Mouse (Mus musculus) bone marrow macrophage, adult 2 months (primary cell): ENCODE data around the gene Bcr. TPM values are rescaled to one million over a fixed set of nuclear protein-coding genes. Genes with fewer than 3 reads are reported as not detected.
A peak's percentile ranks its signal among the peaks of the same experiment; 100 is the strongest.

Source experiments
- H3K27ac ChIP-seq: 2 replicates; pipeline ENCODE4 v1.5.1; 2012; ENCODE audit warnings: low read depth, low read length; ENCODE audit not compliant: insufficient read depth
- H3K4me1 ChIP-seq: 2 replicates; pipeline ENCODE4 v1.6.1; 2012; ENCODE audit warnings: low read length; ENCODE audit not compliant: control insufficient read depth, insufficient read depth
- H3K4me3 ChIP-seq: 2 replicates; pipeline ENCODE4 v1.5.1; 2012; ENCODE audit warnings: mild to moderate bottlenecking, low read length, moderate library complexity; ENCODE audit not compliant: insufficient read depth
- CTCF ChIP-seq: IDR thresholded peaks from 2 replicates; pipeline ENCODE4 v1.5.1; 2012; ENCODE audit warnings: low read depth, mild to moderate bottlenecking, low read length, moderate library complexity
- POLR2A ChIP-seq: IDR thresholded peaks from 2 replicates; pipeline ENCODE4 v1.6.1; 2012; ENCODE audit warnings: mild to moderate bottlenecking, low read depth, low read length, borderline replicate concordance
- polyA plus RNA-seq: library from polyadenylated mRNA; stranded (reverse); fragments of >200 nt; gene quantifications from 2 replicates; pipeline ENCODE4 v1.2.4, GENCODE M21; 2012; ENCODE audit not compliant: missing spikeins, insufficient read depth, insufficient read length

Gene Bcr
- polyA plus RNA-seq, 1 experiment, result 2.1 TPM

- no peak for TF ChIP-seq POLR2A
- TF ChIP-seq CTCF, result no peak
- Histone ChIP-seq H3K27ac (no peak overlapping the region), H3K4me3 (no peak overlapping the region), H3K4me1 (peaks cover 14% of the 10 kb centered on the region)
Observed at GRCm38 (mm10) chr10:75150361-75150760, 90.0 kb downstream of the Bcr start.

DNA sequence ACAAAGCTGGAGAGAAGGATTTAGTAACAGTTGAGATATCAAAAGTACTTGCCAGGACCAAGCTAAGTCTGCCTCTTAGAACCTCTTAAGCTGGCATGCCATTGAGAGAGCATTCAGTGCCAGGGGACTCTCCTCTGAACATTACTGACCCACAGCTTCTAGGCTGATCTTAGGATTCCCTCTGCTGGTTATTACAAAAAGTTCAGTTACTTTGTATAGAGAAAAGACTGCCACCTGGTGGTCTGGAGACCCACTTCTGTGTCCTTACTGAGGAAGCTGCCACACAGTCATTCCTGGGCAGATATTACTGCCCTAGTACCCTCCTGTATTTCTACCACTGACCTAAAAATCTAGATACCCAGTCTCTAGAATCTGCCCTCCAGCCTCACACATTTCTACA is 90.9 kb downstream of the Bcr start:
- TF ChIP-seq CTCF (peak; percentile 37; the same call in 1 of the 2 replicates), POLR2A (no peak)
- peaks cover 7% of the 10 kb centered on the region for H3K4me1 ChIP-seq
- no peak overlapping the region for H3K27ac ChIP-seq
- H3K4me3 ChIP-seq, result no peak overlapping the region

- Histone ChIP-seq H3K27ac (no peak overlapping the region), H3K4me1 (no peaks in the 10 kb centered on the region), H3K4me3 (no peak overlapping the region)
- TF ChIP-seq POLR2A (no peak), CTCF (no peak)
Observed at GRCm38 (mm10) chr10:75156835-75157234, 96.4 kb downstream of the Bcr start.

DNA sequence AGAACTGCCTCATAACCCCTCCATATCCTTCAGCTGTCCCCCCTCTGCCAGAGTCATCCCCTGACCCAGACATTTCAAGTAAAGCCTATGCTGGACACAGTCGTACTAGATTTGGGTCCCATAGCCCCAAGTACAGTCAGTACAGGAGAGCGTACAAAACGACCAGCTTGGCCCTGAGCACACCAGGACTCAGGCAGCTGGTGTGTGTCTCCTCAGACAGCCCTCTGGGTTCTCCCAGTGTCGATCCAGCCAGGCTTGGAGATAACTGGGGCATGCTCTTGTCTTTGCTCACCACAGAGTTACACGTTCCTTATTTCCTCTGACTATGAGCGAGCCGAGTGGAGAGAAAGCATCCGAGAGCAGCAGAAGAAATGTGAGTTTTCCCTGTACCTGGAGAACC is 97.3 kb downstream of the Bcr start:
- no peak overlapping the region for H3K4me3 ChIP-seq
- no peak overlapping the region for H3K27ac ChIP-seq
- no peaks in the 10 kb centered on the region for H3K4me1 ChIP-seq
- TF ChIP-seq CTCF, result no peak
- no peak for TF ChIP-seq POLR2A

DNA sequence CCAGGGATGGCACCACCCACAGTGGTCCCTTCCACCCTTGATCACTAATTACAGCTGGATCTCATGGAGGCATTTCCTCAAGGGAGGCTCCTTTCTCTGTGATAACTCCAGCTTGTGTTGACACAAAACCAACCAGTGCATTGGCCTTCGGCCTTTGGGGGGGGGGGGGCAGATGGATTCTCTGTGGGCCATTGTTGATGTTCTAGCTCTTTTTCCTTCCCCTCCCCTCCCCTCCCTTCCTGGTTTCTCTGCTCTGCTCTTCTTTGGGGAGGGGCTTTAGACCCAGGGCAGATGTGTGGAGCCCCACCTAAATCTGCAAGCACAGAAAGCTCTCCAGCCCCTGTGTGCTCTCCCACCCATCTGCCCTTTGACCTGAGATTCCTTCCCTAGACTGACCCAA is 98.0 kb downstream of the Bcr start:
- TF ChIP-seq CTCF (no peak), POLR2A (no peak)
- H3K4me3 ChIP-seq, result no peak overlapping the region
- no peaks in the 10 kb centered on the region for H3K4me1 ChIP-seq
- no peak overlapping the region for H3K27ac ChIP-seq

GRCm38 (mm10) chr10:75160171-75160900 is 99.9 kb downstream of the Bcr start:
- H3K4me3 ChIP-seq, result no peak overlapping the region
- peaks cover under 1% of the 10 kb centered on the region; the same call in 1 of the 2 replicates for H3K4me1 ChIP-seq
- H3K27ac ChIP-seq, result no peak overlapping the region
- TF ChIP-seq POLR2A (no peak), CTCF (no peak)

DNA sequence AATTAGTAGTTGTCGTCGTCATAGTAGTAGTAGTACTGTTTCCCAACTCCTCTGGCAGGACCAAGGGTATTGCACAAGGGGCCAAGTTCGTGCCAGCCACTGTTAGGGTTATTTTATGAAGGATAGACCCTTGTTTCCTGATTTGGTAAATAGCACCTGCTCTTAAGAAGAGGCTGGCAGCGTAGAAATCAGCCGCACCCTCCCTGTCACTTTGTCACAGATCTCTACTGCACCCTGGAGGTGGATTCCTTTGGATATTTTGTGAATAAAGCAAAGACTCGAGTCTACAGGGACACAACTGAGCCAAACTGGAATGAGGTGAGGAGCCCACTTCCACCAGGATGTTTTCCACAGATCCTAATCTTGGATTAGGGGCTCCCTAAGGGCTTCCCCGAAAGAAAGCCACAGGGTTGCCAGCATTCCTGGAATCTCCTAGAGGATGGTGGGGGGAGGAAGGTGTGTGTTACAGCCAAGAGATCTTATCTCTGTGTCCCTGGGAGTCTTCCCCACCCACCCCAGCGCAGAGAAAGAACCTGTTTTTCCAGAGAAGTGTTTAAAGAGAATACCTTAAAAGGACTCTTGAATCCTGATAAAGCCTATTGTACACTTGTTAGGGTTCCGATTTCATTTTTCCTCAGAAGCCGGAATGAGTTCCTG is 105.6 kb downstream of the Bcr start:
- Histone ChIP-seq H3K4me3 (no peak overlapping the region), H3K27ac (no peak overlapping the region), H3K4me1 (peaks cover 14% of the 10 kb centered on the region)
- no peak for TF ChIP-seq POLR2A

DNA sequence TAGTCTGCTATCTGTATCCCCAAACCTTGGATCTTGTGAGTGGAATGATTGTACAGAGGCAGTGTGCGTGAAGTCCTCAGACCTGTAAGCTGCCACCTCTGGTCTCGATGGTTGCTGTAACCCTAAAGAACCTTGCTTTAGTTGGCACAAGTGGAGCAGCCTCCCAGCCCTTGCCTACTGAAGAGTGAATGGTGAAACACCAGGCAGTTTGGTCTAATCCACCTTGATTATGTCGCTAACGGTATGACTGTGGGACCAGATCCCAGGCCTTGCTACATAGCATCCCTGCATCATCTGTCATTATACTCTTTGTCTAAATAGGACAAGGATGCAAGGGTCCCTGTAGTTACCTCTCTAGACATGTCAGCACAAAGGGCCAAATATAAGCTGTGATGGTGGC is 106.2 kb downstream of the Bcr start:
- Histone ChIP-seq H3K4me1 (peaks cover 15% of the 10 kb centered on the region), H3K4me3 (no peak overlapping the region), H3K27ac (no peak overlapping the region)
- TF ChIP-seq POLR2A (no peak), CTCF (no peak)

- H3K4me1 ChIP-seq, result peaks cover 15% of the 10 kb centered on the region
- peak overlapping the region; percentile 17; the same call in 1 of the 2 replicates for H3K27ac ChIP-seq
- H3K4me3 ChIP-seq, result 0 out of 2 replicates have a peak overlapping the region, but pooled peaks have one; percentile 19
- no peak for TF ChIP-seq POLR2A
- TF ChIP-seq CTCF, result no peak
Observed at GRCm38 (mm10) chr10:75170207-75170850, 109.9 kb downstream of the Bcr start.

- H3K4me1 ChIP-seq, result peaks cover 11% of the 10 kb centered on the region
- H3K27ac ChIP-seq, result no peak overlapping the region
- TF ChIP-seq POLR2A, result no peak
- TF ChIP-seq CTCF, result no peak
- no peak overlapping the region for H3K4me3 ChIP-seq
Observed at GRCm38 (mm10) chr10:75173056-75173455, 112.7 kb downstream of the Bcr start.
